Mouse (Mus musculus): ENCODE results near the gene Wbp1.

DNA sequence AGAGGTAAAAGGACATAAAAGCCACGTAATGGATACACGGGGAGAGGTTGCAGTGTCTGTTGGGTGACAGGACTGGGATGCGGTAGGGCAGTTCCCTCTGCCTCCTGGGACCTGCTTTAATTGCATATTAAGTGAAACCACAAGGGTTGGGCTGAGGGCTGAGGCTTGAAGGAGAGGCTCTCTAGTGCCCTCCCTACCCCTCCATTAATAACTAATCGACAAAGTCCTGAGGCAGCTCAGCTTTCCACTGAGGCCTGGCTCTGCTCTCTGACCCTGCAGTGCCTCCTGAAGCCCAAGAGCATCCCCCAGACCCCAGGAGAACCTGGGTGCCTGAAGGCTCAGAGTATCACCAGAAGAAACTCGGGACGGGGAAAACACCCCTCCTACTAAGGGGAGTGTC is 36.9 kb downstream of the Wbp1 start:
- TF ChIP-seq TAL1 (IDR thresholded peaks at IDR 0.05; ENCODE audit: low read length) (no peak), EP300 (IDR thresholded peaks at IDR 0.05; ENCODE audit: low read depth in 1 of 2, low read length in 2 of 2) (no peak), GATA1 (IDR thresholded peaks at IDR 0.05; ENCODE audit: low read depth, low read length) (no peak), CTCF (IDR thresholded peaks at IDR 0.05 in 2 of 3, conservative IDR thresholded peaks at IDR 0.05 in 1 of 3; ENCODE audit: control insufficient read depth in 1 of 3, insufficient read depth in 1 of 3, low read depth in 2 of 3, low read length in 3 of 3, poor library complexity in 1 of 3, severe bottlenecking in 1 of 3) (no peak), MEF2A (IDR thresholded peaks at IDR 0.05; ENCODE audit: extremely low read depth, insufficient replicate concordance, low read depth, low read length, poor library complexity, severe bottlenecking) (no peak), MYB (IDR thresholded peaks at IDR 0.05; ENCODE audit: low read depth, low read length) (no peak), ELF1 (IDR thresholded peaks at IDR 0.05; ENCODE audit: low read depth, low read length) (no peak), MAX (IDR thresholded peaks at IDR 0.05; ENCODE audit: low read length) (no peak)

All from MEL (cell line).